Mouse (Mus musculus) G1E (cell line): ENCODE data around the gene 2310011J03Rik. TPM values are rescaled to one million over a fixed set of nuclear protein-coding genes. Genes with fewer than 3 reads are reported as not detected.
A peak's percentile ranks its signal among the peaks of the same experiment; 100 is the strongest.

Experiments
- ATAC-seq: 2 replicates; pipeline ENCODE4 v1.8.0; 2016; ENCODE audit warnings: mild to moderate bottlenecking; ENCODE audit not compliant: insufficient number of reproducible peaks, poor library complexity, low FRiP score, severe bottlenecking; ENCODE audit errors: extremely low read depth
- DNase-seq: peaks from one replicate; pipeline ENCODE4 v3.0.0; 2012; ENCODE audit warnings: low spot score
- H3K27me3 ChIP-seq: 2 replicates; pipeline ENCODE4 v1.6.1; 2012; ENCODE audit warnings: mild to moderate bottlenecking, low read length, inconsistent platforms; ENCODE audit not compliant: insufficient read depth
- H3K36me3 ChIP-seq: replicated peaks from 2 replicates; pipeline ENCODE3; 2012; ENCODE audit warnings: mild to moderate bottlenecking, inconsistent platforms
- H3K4me1 ChIP-seq: 2 replicates; pipeline ENCODE4 v1.6.1; 2012; ENCODE audit warnings: low read depth, low read length, inconsistent platforms, mixed read lengths; ENCODE audit not compliant: insufficient read depth
- H3K4me3 ChIP-seq: 2 replicates; pipeline ENCODE4 v1.5.1; 2012; ENCODE audit warnings: low read depth, mild to moderate bottlenecking, inconsistent platforms, low read length, moderate library complexity, mixed read lengths
- H3K9me3 ChIP-seq: replicated peaks from 2 replicates; pipeline ENCODE4 v1.6.1; 2012; ENCODE audit warnings: inconsistent platforms
- CTCF ChIP-seq: IDR thresholded peaks from 2 replicates; pipeline ENCODE4 v1.5.1; 2012; ENCODE audit warnings: low read depth, low read length, inconsistent platforms, mixed read lengths
- GATA1 ChIP-seq: IDR thresholded peaks from 2 replicates; pipeline ENCODE4 v1.6.1; 2012; ENCODE audit warnings: borderline replicate concordance, low read length, inconsistent platforms, mixed read lengths
- GATA2 ChIP-seq: IDR thresholded peaks from 2 replicates; pipeline ENCODE4 v1.6.1; 2012; ENCODE audit warnings: low read depth, low read length, inconsistent platforms, borderline replicate concordance
- POLR2AphosphoS5 ChIP-seq: IDR thresholded peaks from 2 replicates; pipeline ENCODE4 v1.6.1; 2012; ENCODE audit warnings: low read depth, low read length, inconsistent platforms; ENCODE audit not compliant: insufficient replicate concordance
- TAL1 ChIP-seq: conservative IDR thresholded peaks from 2 replicates; pipeline ENCODE4 v1.6.1; 2012; ENCODE audit warnings: low read depth, low read length, inconsistent platforms, mixed read lengths
- polyA plus RNA-seq: library from polyadenylated mRNA; stranded (reverse); fragments of >175 nt; gene quantifications from 2 replicates; pipeline ENCODE4 v1.2.3, GENCODE M21; 2012
- total RNA-seq, 2 experiments: library from RNA; stranded (forward) in 1 of 2; stranded (reverse) in 1 of 2; fragments of 200-1000 nt in 1 of 2; fragments of >200 nt in 1 of 2; fragmentation: Nextera tagmentation in 1 of 2; gene quantifications; 2 replicates each; pipeline ENCODE4 v1.2.3; 2014 to 2017

2310011J03Rik gene
- total and polyA plus RNA-seq, 3 experiments, result 17.6 to 92.5 (median 27.0) TPM

DNA sequence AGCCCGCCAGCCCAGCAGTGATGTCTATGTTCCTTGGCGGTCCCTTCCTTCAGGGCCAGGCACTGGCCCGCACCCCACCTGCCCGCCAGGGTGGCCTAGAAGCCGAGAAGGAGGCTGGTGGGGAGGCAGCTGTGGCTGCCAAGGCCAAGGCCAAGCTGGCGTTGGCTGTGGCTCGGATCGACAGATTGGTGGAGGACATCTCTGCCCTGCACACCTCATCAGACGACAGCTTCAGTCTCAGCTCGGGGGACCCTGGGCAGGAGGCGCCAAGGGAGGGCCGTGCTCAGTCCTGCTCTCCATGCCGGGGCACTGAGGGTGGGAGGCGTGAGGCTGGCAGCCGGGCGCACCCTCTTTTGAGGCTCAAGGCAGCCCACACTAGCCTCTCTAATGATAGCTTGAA lies 8.8 kb downstream of the 2310011J03Rik start:
- peaks cover 21% of the 10 kb centered on the region for H3K36me3 ChIP-seq
- peaks cover 33% of the 10 kb centered on the region for H3K4me1 ChIP-seq
- peaks cover 4% of the 10 kb centered on the region for H3K9me3 ChIP-seq
- H3K4me3 ChIP-seq, result no peak overlapping the region
- ATAC-seq (no peak), DNase-seq (no peak)
- TF ChIP-seq TAL1, result no peak
- TF ChIP-seq GATA2, result no peak
- TF ChIP-seq GATA1, result no peak
- no peak for TF ChIP-seq CTCF
- no peak for TF ChIP-seq POLR2AphosphoS5
- H3K27me3 ChIP-seq, result peaks cover 70% of the 10 kb centered on the region

- ATAC-seq (no peak), DNase-seq (no peak)
- H3K27me3 ChIP-seq, result peaks cover 92% of the 10 kb centered on the region
- H3K4me3 ChIP-seq, result peak overlapping the region; percentile 14; the same call in 1 of the 2 replicates
- peaks cover 14% of the 10 kb centered on the region for H3K4me1 ChIP-seq
- H3K9me3 ChIP-seq, result no peaks in the 10 kb centered on the region
- no peak for TF ChIP-seq GATA2
- no peak for TF ChIP-seq TAL1
- no peak for TF ChIP-seq CTCF
- no peak for TF ChIP-seq GATA1
- no peak for TF ChIP-seq POLR2AphosphoS5
- H3K36me3 ChIP-seq, result no peaks in the 10 kb centered on the region
Observed at GRCm38 (mm10) chr10:80304862-80305261, 15.5 kb downstream of the 2310011J03Rik start.

DNA sequence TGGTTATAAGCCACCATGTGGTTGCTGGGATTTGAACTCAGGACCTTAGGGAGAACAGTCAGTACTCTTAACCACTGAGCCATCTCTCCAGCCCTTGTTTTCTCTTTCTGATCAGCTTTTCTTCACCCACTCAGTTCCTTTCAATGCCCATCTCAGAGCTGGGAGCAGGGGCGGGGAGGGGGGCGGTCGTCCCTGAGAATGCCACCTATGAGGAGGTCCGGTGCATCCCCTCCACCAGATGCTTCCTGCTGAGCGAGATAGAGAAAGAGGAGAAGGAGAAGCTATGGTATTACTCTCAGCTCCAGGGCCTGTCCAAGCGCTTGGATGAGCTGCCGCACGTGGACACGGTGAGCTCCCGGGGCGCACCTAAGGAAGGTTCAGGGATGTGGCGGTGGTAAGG lies 15.9 kb downstream of the 2310011J03Rik start:
- no peak for ATAC-seq
- Histone ChIP-seq H3K9me3 (no peaks in the 10 kb centered on the region), H3K27me3 (peaks cover 93% of the 10 kb centered on the region), H3K4me1 (peaks cover 14% of the 10 kb centered on the region), H3K4me3 (peak overlapping the region; percentile 14; the same call in 1 of the 2 replicates), H3K36me3 (no peaks in the 10 kb centered on the region)
- no peak for TF ChIP-seq POLR2AphosphoS5
- TF ChIP-seq GATA2, result no peak
- TF ChIP-seq TAL1, result no peak
- no peak for TF ChIP-seq CTCF
- TF ChIP-seq GATA1, result no peak
- no peak for DNase-seq

DNA sequence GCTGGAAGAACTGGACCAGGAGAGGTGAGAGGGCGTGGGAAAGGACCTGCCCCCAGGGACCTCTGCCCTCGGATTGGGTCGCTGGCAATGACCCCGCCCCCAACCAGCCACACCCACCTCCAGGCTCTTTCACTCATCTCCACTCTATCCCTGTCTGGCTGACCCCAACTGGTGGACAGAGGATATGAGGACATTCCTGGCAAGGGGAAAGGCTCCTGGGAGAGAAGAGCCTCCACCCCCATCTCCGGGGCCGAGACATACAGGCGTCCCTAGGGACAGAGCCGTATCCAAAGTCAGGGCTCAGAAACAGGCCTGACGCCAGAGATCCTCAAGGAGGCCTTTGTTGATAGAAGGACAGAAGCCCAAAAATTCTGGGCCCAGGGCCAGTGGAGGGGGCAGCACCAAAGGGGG lies 17.9 kb downstream of the 2310011J03Rik start:
- no peaks in the 10 kb centered on the region for H3K36me3 ChIP-seq
- DNase-seq, result no peak
- H3K4me1 ChIP-seq, result peaks cover 18% of the 10 kb centered on the region
- H3K9me3 ChIP-seq, result no peaks in the 10 kb centered on the region
- H3K27me3 ChIP-seq, result peaks cover 92% of the 10 kb centered on the region
- TF ChIP-seq GATA1, result no peak
- no peak for TF ChIP-seq CTCF
- no peak for TF ChIP-seq GATA2
- TF ChIP-seq POLR2AphosphoS5, result no peak
- no peak for TF ChIP-seq TAL1
- H3K4me3 ChIP-seq, result no peak overlapping the region
- no peak for ATAC-seq

DNA sequence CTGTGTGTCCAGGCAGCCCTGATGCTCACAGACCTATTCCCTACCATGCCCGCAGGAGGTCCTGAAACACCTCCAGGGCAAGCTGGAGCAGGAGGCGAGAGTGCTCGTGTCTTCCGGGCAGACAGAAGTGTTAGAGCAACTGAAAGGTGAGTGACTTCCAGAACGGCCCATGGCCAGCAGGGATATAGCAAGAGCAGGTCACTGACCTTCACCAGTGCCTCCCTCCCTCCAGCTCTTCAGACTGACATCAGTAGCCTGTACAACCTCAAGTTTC lies 18.3 kb downstream of the 2310011J03Rik start:
- no peak for DNase-seq
- Histone ChIP-seq H3K4me3 (no peak overlapping the region), H3K27me3 (peaks cover 92% of the 10 kb centered on the region), H3K36me3 (no peaks in the 10 kb centered on the region), H3K4me1 (peaks cover 23% of the 10 kb centered on the region), H3K9me3 (no peaks in the 10 kb centered on the region)
- no peak for TF ChIP-seq GATA1
- TF ChIP-seq CTCF, result no peak
- no peak for TF ChIP-seq POLR2AphosphoS5
- TF ChIP-seq TAL1, result no peak
- no peak for TF ChIP-seq GATA2
- no peak for ATAC-seq

DNA sequence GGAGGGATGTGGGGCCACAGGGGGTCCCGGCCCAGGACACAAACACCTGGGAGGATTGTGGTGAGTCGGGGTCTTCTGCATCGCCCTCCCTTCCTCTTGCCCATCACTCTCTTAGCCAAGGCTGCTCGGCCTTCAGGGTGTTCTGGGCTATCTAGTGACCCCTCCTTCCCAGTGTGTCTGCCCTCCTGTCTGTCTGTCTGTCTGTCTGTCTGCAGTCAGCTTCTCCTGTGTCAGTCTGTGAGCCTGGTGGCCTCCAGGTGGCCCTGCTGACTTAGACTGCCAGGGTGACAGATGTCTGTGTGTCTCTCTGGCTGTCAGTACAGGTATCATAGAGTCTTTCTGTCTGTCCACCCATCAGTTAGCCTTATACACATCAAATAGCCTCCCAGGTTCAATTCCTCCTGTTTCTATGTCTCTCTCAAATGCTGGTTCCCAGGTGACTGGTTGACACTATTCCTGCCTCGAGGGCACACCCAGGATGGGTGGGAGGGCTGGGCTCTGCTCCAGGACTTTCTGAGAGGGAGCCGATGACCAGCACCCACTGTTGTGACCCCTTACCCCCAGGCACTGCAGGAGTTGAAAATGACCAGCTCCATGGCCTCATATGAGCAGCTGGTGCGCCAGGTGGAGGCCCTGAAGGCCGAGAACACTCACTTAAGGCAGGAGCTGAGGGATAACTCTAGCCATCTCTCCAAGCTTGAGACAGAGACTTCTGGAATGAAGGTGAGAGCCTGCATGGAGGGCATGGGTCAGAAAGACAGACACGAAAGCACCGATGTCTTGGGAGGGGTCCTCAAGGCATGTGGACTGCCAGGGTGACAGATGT lies 18.9 kb downstream of the 2310011J03Rik start:
- Histone ChIP-seq H3K36me3 (no peaks in the 10 kb centered on the region), H3K4me3 (no peak overlapping the region), H3K9me3 (no peaks in the 10 kb centered on the region), H3K27me3 (peaks cover 92% of the 10 kb centered on the region), H3K4me1 (peaks cover 29% of the 10 kb centered on the region)
- no peak for DNase-seq
- ATAC-seq, result no peak
- no peak for TF ChIP-seq POLR2AphosphoS5
- no peak for TF ChIP-seq GATA1
- TF ChIP-seq TAL1, result no peak
- no peak for TF ChIP-seq GATA2
